Mouse (Mus musculus) liver, embryonic 15.5 days (tissue): Measurements from ENCODE around the gene Cemip. TPM values are rescaled to one million over a fixed set of nuclear protein-coding genes. Genes with fewer than 3 reads are reported as not detected.

Source experiments
- ATAC-seq: fragments of 200-750 bp; cut with Nextera tagmentation; 2 replicates; pipeline ENCODE4 v1.8.0; 2017; ENCODE audit warnings: moderate number of reproducible peaks, mild to moderate bottlenecking, moderate library complexity; ENCODE audit not compliant: insufficient read depth
- H3K27ac ChIP-seq: fragments of 300-500 bp; sonication (generic); replicated peaks from 2 replicates; pipeline ENCODE4 v1.5.1; 2015; ENCODE audit warnings: mild to moderate bottlenecking, inconsistent platforms
- H3K27me3 ChIP-seq: fragments of 300-500 bp; sonication (generic); 2 replicates; pipeline ENCODE4 v1.6.1; 2015; ENCODE audit warnings: mild to moderate bottlenecking, inconsistent platforms
- H3K36me3 ChIP-seq: fragments of 300-500 bp; sonication (generic); replicated peaks from 2 replicates; pipeline ENCODE4 v1.6.1; 2015; ENCODE audit warnings: moderate library complexity, mild to moderate bottlenecking, inconsistent platforms
- H3K4me1 ChIP-seq: fragments of 300-500 bp; sonication (generic); replicated peaks from 2 replicates; pipeline ENCODE4 v1.6.1; 2015; ENCODE audit warnings: inconsistent platforms
- H3K4me2 ChIP-seq: fragments of 300-500 bp; sonication (generic); 2 replicates; pipeline ENCODE4 v1.6.1; 2015; ENCODE audit warnings: moderate library complexity, mild to moderate bottlenecking, inconsistent platforms
- H3K4me3 ChIP-seq: fragments of 300-500 bp; sonication (generic); replicated peaks from 2 replicates; pipeline ENCODE4 v1.5.1; 2015; ENCODE audit warnings: mild to moderate bottlenecking, inconsistent platforms
- H3K9ac ChIP-seq: fragments of 300-500 bp; sonication (generic); 2 replicates; pipeline ENCODE4 v1.6.1; 2015; ENCODE audit warnings: moderate library complexity, mild to moderate bottlenecking, inconsistent platforms
- H3K9me3 ChIP-seq: fragments of 300-500 bp; sonication (generic); replicated peaks from 2 replicates; pipeline ENCODE4 v1.6.1; 2016; ENCODE audit warnings: inconsistent platforms
- WGBS: fragments of 180-500 bp; shearing (Covaris S2); methylation state at CpG from one replicate; pipeline ENCODE4 v1.1.7; 2015; ENCODE audit warnings: mixed read lengths; ENCODE audit not compliant: insufficient replicate concordance; 5-methylcytosine and 5-hydroxymethylcytosine counted together
- polyA plus RNA-seq: library from polyadenylated mRNA; unstranded; fragments of >200 nt; fragmentation: Nextera tagmentation; extraction: Ambion mirVana; gene quantifications from 2 replicates; pipeline ENCODE4 v1.2.1, GENCODE M21; 2015

Cemip gene
- polyA plus RNA-seq, 1 experiment from 2014 or later, result 0.02 TPM

GRCm38 (mm10) chr7:84053856-84054255 lies 32.4 kb downstream of the Cemip start:
- no peaks in the 10 kb centered on the region for H3K4me1 ChIP-seq
- no peak for ATAC-seq
- H3K36me3 ChIP-seq, result no peaks in the 10 kb centered on the region
- H3K4me3 ChIP-seq, result no peak overlapping the region
- WGBS, result 71% methylated on average over 7 of the region's 7 CpGs
- no peaks in the 10 kb centered on the region for H3K27me3 ChIP-seq
- no peak overlapping the region for H3K9ac ChIP-seq
- no peak overlapping the region for H3K27ac ChIP-seq
- H3K4me2 ChIP-seq, result no peak overlapping the region
- no peaks in the 10 kb centered on the region for H3K9me3 ChIP-seq

- 31% methylated on average over 4 of the region's 4 CpGs for WGBS
- Histone ChIP-seq H3K27me3 (no peaks in the 10 kb centered on the region), H3K4me1 (no peaks in the 10 kb centered on the region), H3K27ac (no peak overlapping the region), H3K9ac (no peak overlapping the region), H3K4me2 (no peak overlapping the region), H3K9me3 (no peaks in the 10 kb centered on the region), H3K36me3 (no peaks in the 10 kb centered on the region), H3K4me3 (no peak overlapping the region)
- ATAC-seq, result no peak
Measured at GRCm38 (mm10) chr7:84051423-84051822, 34.9 kb downstream of the Cemip start.

GRCm38 (mm10) chr7:84045546-84045945 lies 40.8 kb downstream of the Cemip start:
- no peak overlapping the region for H3K4me2 ChIP-seq
- H3K27me3 ChIP-seq, result no peaks in the 10 kb centered on the region
- H3K36me3 ChIP-seq, result no peaks in the 10 kb centered on the region
- H3K4me3 ChIP-seq, result no peak overlapping the region
- no peak overlapping the region for H3K9ac ChIP-seq
- H3K27ac ChIP-seq, result no peak overlapping the region
- no peaks in the 10 kb centered on the region for H3K9me3 ChIP-seq
- no peaks in the 10 kb centered on the region for H3K4me1 ChIP-seq
- ATAC-seq, result no peak
- WGBS, result 54% methylated on average over 4 of the region's 4 CpGs

- ATAC-seq, result no peak
- no peaks in the 10 kb centered on the region for H3K9me3 ChIP-seq
- H3K27me3 ChIP-seq, result no peaks in the 10 kb centered on the region
- no peaks in the 10 kb centered on the region for H3K4me1 ChIP-seq
- no peaks in the 10 kb centered on the region for H3K36me3 ChIP-seq
- H3K4me2 ChIP-seq, result no peak overlapping the region
- H3K27ac ChIP-seq, result no peak overlapping the region
- no peak overlapping the region for H3K9ac ChIP-seq
- 53% methylated on average over 4 of the region's 4 CpGs for WGBS
- H3K4me3 ChIP-seq, result no peak overlapping the region
Measured at GRCm38 (mm10) chr7:84044581-84045290, 41.6 kb downstream of the Cemip start.

GRCm38 (mm10) chr7:84042726-84043125 lies 43.6 kb downstream of the Cemip start:
- 40% methylated on average over 1 of the region's 1 CpGs for WGBS
- H3K36me3 ChIP-seq, result no peaks in the 10 kb centered on the region
- no peaks in the 10 kb centered on the region for H3K4me1 ChIP-seq
- no peaks in the 10 kb centered on the region for H3K27me3 ChIP-seq
- no peak overlapping the region for H3K4me3 ChIP-seq
- no peak overlapping the region for H3K27ac ChIP-seq
- no peak overlapping the region for H3K4me2 ChIP-seq
- no peaks in the 10 kb centered on the region for H3K9me3 ChIP-seq
- no peak for ATAC-seq
- no peak overlapping the region for H3K9ac ChIP-seq

- Histone ChIP-seq H3K4me2 (no peak overlapping the region), H3K9me3 (no peaks in the 10 kb centered on the region), H3K36me3 (no peaks in the 10 kb centered on the region), H3K27me3 (no peaks in the 10 kb centered on the region), H3K27ac (no peak overlapping the region), H3K4me1 (no peaks in the 10 kb centered on the region), H3K4me3 (no peak overlapping the region), H3K9ac (no peak overlapping the region)
- no peak for ATAC-seq
- WGBS, result 54% methylated on average over 8 of the region's 8 CpGs
Measured at GRCm38 (mm10) chr7:84039856-84040522, 46.3 kb downstream of the Cemip start.

GRCm38 (mm10) chr7:84038642-84039041 lies 47.7 kb downstream of the Cemip start:
- Histone ChIP-seq H3K4me1 (no peaks in the 10 kb centered on the region), H3K4me2 (no peak overlapping the region), H3K27ac (no peak overlapping the region), H3K27me3 (no peaks in the 10 kb centered on the region), H3K36me3 (no peaks in the 10 kb centered on the region), H3K9ac (no peak overlapping the region), H3K4me3 (no peak overlapping the region), H3K9me3 (no peaks in the 10 kb centered on the region)
- 86% methylated on average over 10 of the region's 10 CpGs for WGBS
- ATAC-seq, result no peak

GRCm38 (mm10) chr7:84032831-84033230 lies 53.5 kb downstream of the Cemip start:
- Histone ChIP-seq H3K4me3 (no peak overlapping the region), H3K9ac (no peak overlapping the region), H3K36me3 (no peaks in the 10 kb centered on the region), H3K9me3 (no peaks in the 10 kb centered on the region), H3K27me3 (no peaks in the 10 kb centered on the region), H3K4me1 (no peaks in the 10 kb centered on the region), H3K4me2 (no peak overlapping the region), H3K27ac (no peak overlapping the region)
- WGBS, result 46% methylated on average over 1 of the region's 1 CpGs
- ATAC-seq, result no peak

GRCm38 (mm10) chr7:84029120-84029771 lies 57.1 kb downstream of the Cemip start:
- Histone ChIP-seq H3K9ac (no peak overlapping the region), H3K27ac (no peak overlapping the region), H3K4me1 (no peaks in the 10 kb centered on the region), H3K27me3 (no peaks in the 10 kb centered on the region), H3K4me3 (no peak overlapping the region), H3K4me2 (no peak overlapping the region), H3K36me3 (no peaks in the 10 kb centered on the region), H3K9me3 (no peaks in the 10 kb centered on the region)
- 28% methylated on average over 3 of the region's 3 CpGs for WGBS
- no peak for ATAC-seq

- H3K4me3 ChIP-seq, result no peak overlapping the region
Measured at GRCm38 (mm10) chr7:84028368-84028767, 57.9 kb downstream of the Cemip start.

GRCm38 (mm10) chr7:84026950-84027585 lies 59.2 kb downstream of the Cemip start:
- no peaks in the 10 kb centered on the region for H3K9me3 ChIP-seq
- H3K36me3 ChIP-seq, result no peaks in the 10 kb centered on the region
- no peaks in the 10 kb centered on the region for H3K4me1 ChIP-seq
- ATAC-seq, result no peak
- no peak overlapping the region for H3K9ac ChIP-seq
- no peak overlapping the region for H3K4me2 ChIP-seq
- H3K4me3 ChIP-seq, result no peak overlapping the region
- H3K27ac ChIP-seq, result no peak overlapping the region
- 41% methylated on average over 1 of the region's 1 CpGs for WGBS
- H3K27me3 ChIP-seq, result no peaks in the 10 kb centered on the region

More at GRCm38 (mm10) chr7:84028368-84028767, 57.9 kb downstream of the Cemip start:
- WGBS, result 46% methylated on average over 4 of the region's 4 CpGs
- Histone ChIP-seq H3K27me3 (no peaks in the 10 kb centered on the region), H3K4me2 (no peak overlapping the region), H3K36me3 (no peaks in the 10 kb centered on the region), H3K9me3 (no peaks in the 10 kb centered on the region), H3K4me1 (no peaks in the 10 kb centered on the region), H3K9ac (no peak overlapping the region), H3K27ac (no peak overlapping the region)
- no peak for ATAC-seq
